Mouse (Mus musculus) layer of hippocampus, adult 18-20 months (tissue): ENCODE measurements around the gene B4galt1. TPM values are rescaled to one million over a fixed set of nuclear protein-coding genes. Genes with fewer than 3 reads are reported as not detected.
"Not testable (repeated sequence)": the region's sequence is repeated elsewhere in the genome, so short reads cannot be mapped to it uniquely, and the experiment has no call there.

Experiments used
- DNase-seq, 2 experiments: peaks; one replicate each; pipeline ENCODE4 v3.0.0; 2022; ENCODE audit warnings: low spot score in 2 of 2
- total RNA-seq, 2 experiments: library from RNA; stranded (reverse); gene quantifications; 2 replicates each; pipeline ENCODE4 v1.2.3; 2021

B4galt1 gene
- total RNA-seq, 2 experiments from 2014 or later = 7.0 to 7.6 TPM

DNA sequence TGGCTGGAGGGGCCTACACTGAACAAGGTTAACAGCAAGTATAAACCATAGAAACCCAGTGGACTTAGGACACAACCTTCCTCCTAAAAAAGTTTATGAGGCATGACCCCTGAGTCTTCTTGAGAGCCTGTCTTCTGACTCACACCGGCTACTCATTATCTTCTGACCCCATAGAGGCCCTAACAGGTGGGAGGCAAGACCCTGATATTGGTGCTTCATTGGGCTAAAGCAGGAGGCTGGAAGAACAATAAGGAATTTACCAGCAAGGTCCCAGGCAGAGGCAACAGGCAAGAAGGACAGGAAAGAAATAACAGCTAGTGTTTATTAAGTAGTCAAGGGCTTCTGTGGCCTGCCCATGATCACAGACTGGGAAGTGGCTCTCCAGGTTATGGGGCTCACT, 32.9 kb downstream of the B4galt1 start:
- no peak for DNase-seq

GRCm38 (mm10) chr4:40820024-40820423, 33.8 kb downstream of the B4galt1 start:
- no peak for DNase-seq

DNA sequence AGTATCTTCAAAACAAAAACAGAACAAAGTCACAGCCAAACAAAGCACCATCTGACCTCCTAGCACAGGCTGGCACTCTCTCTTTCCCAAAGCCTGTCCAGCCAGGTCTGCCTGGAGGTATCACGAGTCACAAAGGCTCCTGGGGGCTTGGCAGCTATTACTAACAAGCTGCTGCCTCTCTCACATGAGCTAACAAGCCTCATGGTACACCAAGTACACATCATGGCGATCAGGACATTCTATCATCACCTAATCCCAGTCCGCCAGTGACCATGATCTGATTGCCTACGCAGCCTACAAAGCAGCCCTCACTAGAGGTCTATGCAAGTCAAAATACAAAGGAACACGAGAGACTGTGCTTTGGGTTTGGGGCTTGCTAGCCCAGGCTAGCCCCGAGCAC, 34.7 kb downstream of the B4galt1 start:
- DNase-seq = no peak

DNA sequence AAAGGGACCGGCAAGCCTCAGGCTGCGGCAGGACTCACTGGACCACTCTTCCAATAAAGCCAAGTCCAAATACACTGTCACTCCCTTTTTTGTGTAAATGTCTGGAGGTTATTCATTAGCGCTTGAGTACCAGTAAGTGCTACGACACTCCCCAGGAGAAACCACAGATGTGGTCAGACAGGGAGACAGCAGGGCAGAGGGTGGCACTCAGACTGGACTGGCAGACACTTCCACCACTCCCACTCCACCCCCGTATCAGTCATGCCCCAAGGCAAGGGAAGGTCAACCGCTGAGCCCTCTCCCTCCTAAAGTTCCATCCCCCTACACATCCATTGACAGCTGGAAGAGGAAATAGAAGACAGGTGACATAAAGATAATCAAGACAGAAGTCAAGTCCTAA, 35.4 kb downstream of the B4galt1 start:
- DNase-seq = no peak

DNA sequence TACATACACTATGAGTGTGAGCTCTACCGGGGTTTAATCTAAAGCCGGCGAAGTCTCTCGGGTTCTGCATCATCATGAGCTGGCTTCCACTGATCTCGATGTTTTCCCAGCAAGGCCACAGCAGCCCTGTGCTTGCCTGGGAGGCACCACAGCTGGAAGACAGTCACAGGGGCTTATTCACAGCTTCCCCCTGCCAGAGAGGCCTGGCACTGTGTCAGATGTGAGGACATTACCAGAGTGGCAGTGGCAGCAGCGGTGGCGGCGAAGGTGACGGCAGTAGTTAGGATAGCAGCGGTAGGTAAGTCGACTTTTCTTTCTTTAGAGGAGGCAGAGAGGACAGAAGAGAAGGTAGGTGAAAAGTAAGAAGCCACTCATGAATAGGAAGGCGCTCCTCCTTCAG, 35.9 kb downstream of the B4galt1 start:
- no peak for DNase-seq

DNA sequence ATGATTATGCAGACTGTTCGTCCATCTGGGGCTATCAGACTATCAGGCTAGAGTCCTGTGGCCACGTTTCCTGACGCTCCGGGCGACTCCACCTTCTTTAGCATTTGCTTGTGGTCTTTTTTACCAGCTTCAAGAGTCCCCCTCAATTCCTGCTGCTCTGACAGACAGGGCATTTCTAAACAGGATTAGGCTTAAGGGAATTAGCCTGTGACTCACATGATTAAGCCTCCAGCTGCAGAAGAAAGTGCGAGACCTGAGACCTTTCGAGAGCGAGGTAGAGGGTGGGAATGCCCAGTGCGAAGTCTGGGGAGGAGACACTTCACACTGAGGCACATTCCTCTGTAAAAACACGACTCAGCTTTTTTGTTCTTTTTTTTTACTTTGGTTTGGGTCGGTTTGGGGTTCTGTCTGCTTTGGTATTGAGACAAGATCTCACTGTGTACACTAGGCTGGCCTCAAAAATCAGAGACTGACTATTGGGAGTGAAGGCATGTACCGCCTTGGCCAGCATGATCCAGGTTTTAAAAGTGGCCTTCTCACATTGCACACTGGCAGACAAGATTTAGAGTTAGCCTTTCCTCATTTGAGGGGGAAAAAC, 37.9 kb downstream of the B4galt1 start:
- no peak for DNase-seq

GRCm38 (mm10) chr4:40815120-40815519, 38.7 kb downstream of the B4galt1 start:
- no peak for DNase-seq

DNA sequence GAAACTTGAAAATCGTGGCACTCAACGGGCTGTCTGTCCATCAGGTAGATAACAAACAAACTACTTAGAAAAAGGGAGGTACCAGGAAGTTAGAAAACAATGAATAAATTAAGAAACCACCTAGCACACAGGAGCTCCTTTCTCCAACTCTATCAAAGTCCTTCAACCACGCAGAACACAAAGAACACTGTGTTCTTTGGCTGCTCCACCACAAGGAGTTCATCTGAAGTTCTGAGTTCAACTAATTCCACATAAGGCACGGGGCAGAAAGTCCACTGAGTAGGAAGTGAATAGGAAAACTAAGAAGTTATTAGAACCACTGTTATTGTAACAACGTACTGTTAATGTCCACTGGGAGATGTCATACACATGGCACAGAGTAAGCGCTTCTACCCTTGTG, 39.4 kb downstream of the B4galt1 start:
- DNase-seq = no peak

GRCm38 (mm10) chr4:40812891-40813290, 40.9 kb downstream of the B4galt1 start:
- peak in 1 of 2 experiments; percentile 52 for DNase-seq

DNA sequence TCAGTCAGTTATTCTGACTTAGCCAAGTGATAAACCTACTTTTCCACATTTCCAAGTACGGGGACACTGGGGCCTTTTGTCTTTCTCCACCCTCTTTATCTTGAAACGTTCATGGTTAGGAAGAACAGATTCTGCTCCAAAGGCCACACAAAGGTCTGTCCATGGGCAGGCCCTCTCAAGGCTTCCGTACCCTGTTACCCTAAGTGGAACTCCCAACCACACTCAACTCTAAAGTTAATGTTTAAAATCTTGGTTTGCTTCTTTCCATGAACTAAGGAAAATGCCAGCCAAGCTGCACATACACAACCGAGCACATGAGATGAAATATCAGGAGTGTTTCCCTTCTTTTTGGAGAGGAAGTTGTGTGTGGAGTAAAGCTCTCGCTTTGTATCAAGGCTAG, 43.3 kb downstream of the B4galt1 start:
- DNase-seq = no peak

DNA sequence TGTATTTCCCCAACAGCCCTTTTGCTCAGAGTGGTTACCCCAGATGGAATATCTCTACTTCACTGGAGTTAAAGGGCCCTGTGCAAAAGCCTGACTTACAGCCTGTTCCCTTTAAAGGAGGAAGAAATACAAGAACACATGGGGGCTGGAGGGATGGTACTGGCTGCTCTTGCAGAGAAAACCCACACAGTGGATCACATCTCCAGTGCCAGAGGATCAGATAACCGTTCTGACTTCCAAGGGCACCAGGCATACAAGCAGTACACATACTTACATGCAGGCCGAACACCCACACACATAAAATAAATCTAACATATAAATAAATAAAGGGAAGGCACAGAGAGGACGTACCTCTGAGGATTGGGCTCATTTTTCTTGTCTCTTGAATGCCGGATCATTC, 46.4 kb downstream of the B4galt1 start:
- DNase-seq = no peak

DNA sequence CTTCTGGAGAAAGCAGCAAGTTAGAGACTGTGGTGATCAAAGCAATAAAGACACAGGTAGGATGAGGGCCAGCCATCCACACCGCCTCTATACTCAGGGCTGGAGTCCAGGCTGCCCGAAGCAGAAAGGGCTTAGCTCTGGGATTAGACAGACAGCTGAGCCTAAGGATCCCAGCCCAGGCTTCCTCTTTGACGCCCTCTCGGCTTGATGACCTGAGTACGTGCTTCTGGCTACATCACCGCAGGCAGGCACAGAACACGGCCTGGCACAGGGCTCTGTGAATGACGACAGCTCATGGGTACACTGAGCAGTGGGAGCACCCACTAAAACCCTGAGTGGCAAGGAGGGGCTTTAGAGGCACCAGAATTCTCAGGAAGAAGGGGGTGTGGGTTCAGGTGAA, 48.4 kb downstream of the B4galt1 start:
- DNase-seq = no peak

DNA sequence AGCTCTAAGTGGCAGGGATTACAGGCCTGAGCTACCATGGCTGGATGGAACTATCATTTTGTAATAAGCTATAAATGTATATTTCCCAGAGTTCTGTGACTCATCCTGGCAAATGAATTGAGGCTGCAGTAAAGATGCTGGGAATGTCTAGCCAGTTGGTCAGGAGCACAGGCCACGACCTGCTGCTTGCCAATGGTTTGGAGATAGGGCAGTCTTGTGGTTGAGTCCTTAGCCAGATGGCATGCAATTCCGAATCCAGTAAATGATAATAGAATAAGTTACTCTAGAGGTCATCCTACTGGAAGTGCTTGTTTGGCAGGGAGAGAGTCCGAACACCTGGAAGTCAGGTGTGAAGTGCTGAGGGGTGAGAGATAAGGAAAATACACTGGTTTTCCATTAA, 51.0 kb downstream of the B4galt1 start:
- no peak for DNase-seq

GRCm38 (mm10) chr4:40801908-40802307, 51.9 kb downstream of the B4galt1 start:
- no peak for DNase-seq

DNA sequence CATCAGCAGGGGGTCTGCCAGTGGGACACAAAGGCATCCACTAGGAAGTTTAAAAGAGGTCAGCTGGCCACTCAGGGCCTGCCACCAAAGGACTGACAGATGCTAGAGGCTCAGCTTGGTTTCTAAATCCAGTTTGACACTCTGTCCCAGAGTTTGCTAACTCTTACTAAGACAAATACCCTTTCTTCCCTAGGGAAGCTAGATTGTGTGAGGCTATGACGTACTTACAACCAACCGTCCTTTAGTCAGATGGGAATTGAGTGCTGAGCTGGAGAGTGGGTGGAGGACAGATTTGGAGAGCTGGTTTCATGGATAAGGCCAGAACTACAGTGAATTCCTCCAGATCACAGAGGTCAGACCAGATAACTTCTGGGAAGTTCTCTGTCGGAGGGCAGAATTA, 52.9 kb downstream of the B4galt1 start:
- DNase-seq = no peak

GRCm38 (mm10) chr4:40798833-40799555, 54.8 kb downstream of the B4galt1 start:
- not testable (repeated sequence) for DNase-seq

DNA sequence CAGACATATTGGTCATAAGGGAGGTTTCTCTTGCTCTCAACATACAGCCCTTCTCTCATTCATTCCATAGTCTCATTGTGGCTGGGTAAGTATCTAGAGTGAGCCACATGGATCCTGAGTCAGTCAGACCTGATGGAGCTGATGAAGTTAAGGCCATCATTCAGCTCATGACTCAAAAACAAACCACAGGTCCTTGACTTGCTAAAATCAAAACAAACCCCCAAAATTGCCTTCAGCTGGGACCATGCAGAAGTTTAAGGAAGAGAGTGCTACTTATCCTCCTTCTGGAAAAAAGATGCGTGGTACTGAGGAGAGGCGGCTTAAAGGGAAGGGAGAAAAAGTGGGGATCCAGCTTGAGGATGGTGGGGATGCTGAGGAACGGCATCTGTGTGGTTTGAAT, 58.0 kb downstream of the B4galt1 start:
- no peak for DNase-seq

- DNase-seq = no peak
Observed at GRCm38 (mm10) chr4:40794320-40794719, 59.5 kb downstream of the B4galt1 start.

DNA sequence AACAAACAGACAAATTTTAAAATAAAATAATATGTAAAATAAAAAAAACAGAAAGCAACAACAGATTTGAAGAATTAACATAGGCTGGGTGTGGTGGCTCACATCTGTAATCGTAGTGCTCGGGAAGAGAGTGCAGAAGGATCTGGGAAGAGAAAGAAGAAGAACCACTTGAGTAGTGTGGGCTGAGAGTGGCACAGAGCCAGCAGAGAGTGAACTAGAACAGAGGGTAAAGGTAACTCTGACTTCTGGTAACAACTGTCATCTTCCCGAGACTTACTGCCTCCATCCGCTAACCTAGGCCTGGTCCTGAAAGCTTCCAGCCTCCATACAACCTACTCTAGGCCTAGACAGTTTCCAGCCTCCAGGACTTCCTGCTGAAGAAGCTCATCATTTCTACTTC, 62.6 kb downstream of the B4galt1 start:
- no peak for DNase-seq

- no peak for DNase-seq
Observed at GRCm38 (mm10) chr4:40786578-40786977, 67.2 kb downstream of the B4galt1 start.

DNA sequence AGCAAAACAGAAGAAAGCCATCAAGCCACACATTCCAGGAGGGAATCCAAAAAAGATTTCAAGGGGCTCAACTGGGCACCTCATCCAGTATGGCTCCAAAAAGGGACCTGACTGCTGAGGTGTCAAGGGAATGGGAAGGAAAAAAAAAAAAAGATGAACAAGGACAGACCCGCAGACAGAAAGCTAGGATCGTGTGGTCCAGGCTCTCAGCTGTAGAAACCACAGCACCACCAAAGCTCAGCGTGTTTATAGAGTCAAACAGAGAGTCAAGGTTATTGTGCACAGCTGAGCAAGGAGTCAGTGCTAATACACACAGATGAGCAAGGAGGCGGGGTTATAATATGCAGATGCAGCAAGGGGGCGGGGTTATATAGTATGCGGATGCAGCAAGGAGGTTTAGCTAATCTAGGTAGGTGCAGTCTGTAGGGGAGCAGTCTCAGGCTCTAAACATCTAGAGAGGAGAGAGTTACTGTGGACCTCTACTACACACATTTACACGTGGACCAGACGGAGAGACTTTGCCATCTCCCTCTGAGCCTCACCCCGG, 68.1 kb downstream of the B4galt1 start:
- DNase-seq = no peak

DNA sequence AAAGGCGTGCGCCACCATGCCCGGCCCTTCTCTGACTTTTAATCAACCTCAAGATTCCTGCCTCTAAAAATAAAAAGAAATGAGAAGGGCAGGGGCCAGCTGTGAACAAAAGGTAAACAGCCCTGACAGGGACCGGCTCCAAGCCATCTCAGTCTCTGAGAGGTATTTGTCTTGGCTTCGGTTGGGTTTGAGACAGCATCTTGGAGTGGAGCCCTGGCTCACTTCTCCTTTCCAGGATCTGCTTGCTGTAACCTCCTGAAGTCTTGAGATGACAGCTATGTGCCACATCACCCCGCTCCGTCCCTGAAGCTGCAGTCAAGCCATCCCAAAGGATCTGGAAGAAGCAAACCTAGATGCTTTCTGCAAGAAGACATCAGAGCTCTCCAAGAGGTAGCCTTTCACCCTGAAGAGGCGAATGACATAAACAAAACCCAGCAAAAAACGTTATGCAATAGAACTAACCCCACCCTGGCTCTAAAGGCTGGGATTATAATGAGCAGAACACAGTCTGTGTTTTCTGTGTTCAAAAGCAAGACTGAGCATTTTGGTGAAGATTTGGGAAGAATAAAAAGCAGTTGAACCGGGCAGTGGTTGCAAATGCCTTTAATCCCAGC, 69.1 kb downstream of the B4galt1 start:
- DNase-seq = no peak
